Mouse (Mus musculus): ENCODE measurements around the gene Bach2. TPM values are rescaled to one million over a fixed set of nuclear protein-coding genes. Genes with fewer than 3 reads are reported as not detected.

Bach2 gene
- polyA plus RNA-seq, 1 experiment from 2014 or later, result 19.1 TPM

- H3K9ac ChIP-seq (ENCODE audit: low read depth, low read length), result no peak overlapping the region
- H3K4me3 ChIP-seq (ENCODE audit: low read length), result no peak overlapping the region
- WGBS, result 81% methylated on average over 11 of the region's 11 CpGs
- no peak overlapping the region for H3K27ac ChIP-seq (ENCODE audit: low read depth, low read length)
- H3K4me1 ChIP-seq (ENCODE audit: control insufficient read depth, insufficient read depth, low read depth, low read length), result peaks cover 15% of the 10 kb centered on the region
- H3K27me3 ChIP-seq (replicated peaks; ENCODE audit: control insufficient read depth, insufficient read depth, low read length), result no peaks in the 10 kb centered on the region
- no peak for ATAC-seq
- H3K36me3 ChIP-seq (ENCODE audit: control insufficient read depth, insufficient read depth, low read length), result no peaks in the 10 kb centered on the region
- H3K4me2 ChIP-seq (ENCODE audit: low read length), result no peak overlapping the region
- no peaks in the 10 kb centered on the region for H3K9me3 ChIP-seq (ENCODE audit: control insufficient read depth, low read length)
Observed at GRCm38 (mm10) chr4:32504236-32504635, 265.6 kb downstream of the Bach2 start.

GRCm38 (mm10) chr4:32506306-32506808 lies 267.8 kb downstream of the Bach2 start:
- no peak overlapping the region for H3K9ac ChIP-seq (ENCODE audit: low read depth, low read length)
- WGBS, result 92% methylated on average over 7 of the region's 7 CpGs
- no peak overlapping the region for H3K27ac ChIP-seq (ENCODE audit: low read depth, low read length)
- no peak overlapping the region for H3K4me2 ChIP-seq (ENCODE audit: low read length)
- H3K9me3 ChIP-seq (ENCODE audit: control insufficient read depth, low read length), result no peaks in the 10 kb centered on the region
- H3K36me3 ChIP-seq (ENCODE audit: control insufficient read depth, insufficient read depth, low read length), result no peaks in the 10 kb centered on the region
- H3K27me3 ChIP-seq (replicated peaks; ENCODE audit: control insufficient read depth, insufficient read depth, low read length), result no peaks in the 10 kb centered on the region
- peaks cover 22% of the 10 kb centered on the region for H3K4me1 ChIP-seq (ENCODE audit: control insufficient read depth, insufficient read depth, low read depth, low read length)
- ATAC-seq, result no peak
- H3K4me3 ChIP-seq (ENCODE audit: low read length), result no peak overlapping the region

GRCm38 (mm10) chr4:32507041-32507440 lies 268.4 kb downstream of the Bach2 start:
- Histone ChIP-seq H3K9me3 (ENCODE audit: control insufficient read depth, low read length) (no peaks in the 10 kb centered on the region), H3K36me3 (ENCODE audit: control insufficient read depth, insufficient read depth, low read length) (no peaks in the 10 kb centered on the region; the same call in 1 of the 2 replicates), H3K27ac (ENCODE audit: low read depth, low read length) (no peak overlapping the region), H3K9ac (ENCODE audit: low read depth, low read length) (no peak overlapping the region), H3K4me1 (ENCODE audit: control insufficient read depth, insufficient read depth, low read depth, low read length) (peaks cover 22% of the 10 kb centered on the region), H3K4me3 (ENCODE audit: low read length) (no peak overlapping the region), H3K4me2 (ENCODE audit: low read length) (no peak overlapping the region), H3K27me3 (replicated peaks; ENCODE audit: control insufficient read depth, insufficient read depth, low read length) (no peaks in the 10 kb centered on the region)
- ATAC-seq, result no peak
- WGBS, result 78% methylated on average over 6 of the region's 6 CpGs

GRCm38 (mm10) chr4:32508572-32508971 lies 270.0 kb downstream of the Bach2 start:
- Histone ChIP-seq H3K4me3 (ENCODE audit: low read length) (no peak overlapping the region), H3K9me3 (ENCODE audit: control insufficient read depth, low read length) (no peaks in the 10 kb centered on the region), H3K27ac (ENCODE audit: low read depth, low read length) (peak overlapping the region; percentile 72), H3K27me3 (replicated peaks; ENCODE audit: control insufficient read depth, insufficient read depth, low read length) (no peaks in the 10 kb centered on the region), H3K36me3 (ENCODE audit: control insufficient read depth, insufficient read depth, low read length) (no peaks in the 10 kb centered on the region; the same call in 1 of the 2 replicates), H3K4me1 (ENCODE audit: control insufficient read depth, insufficient read depth, low read depth, low read length) (peaks cover 22% of the 10 kb centered on the region), H3K9ac (ENCODE audit: low read depth, low read length) (0 out of 2 replicates have a peak overlapping the region, but pooled peaks have one; percentile 16), H3K4me2 (ENCODE audit: low read length) (no peak overlapping the region)
- peak; percentile 51; the same call in 1 of the 2 replicates for ATAC-seq
- WGBS, result 24% methylated on average over 2 of the region's 2 CpGs

- ATAC-seq, result 0 out of 2 replicates have a peak, but pooled peaks have one; percentile 44
- Histone ChIP-seq H3K36me3 (ENCODE audit: control insufficient read depth, insufficient read depth, low read length) (no peaks in the 10 kb centered on the region; the same call in 1 of the 2 replicates), H3K4me1 (ENCODE audit: control insufficient read depth, insufficient read depth, low read depth, low read length) (peaks cover 22% of the 10 kb centered on the region), H3K4me3 (ENCODE audit: low read length) (no peak overlapping the region), H3K27ac (ENCODE audit: low read depth, low read length) (peak overlapping the region; percentile 6), H3K9me3 (ENCODE audit: control insufficient read depth, low read length) (no peaks in the 10 kb centered on the region), H3K4me2 (ENCODE audit: low read length) (0 out of 2 replicates have a peak overlapping the region, but pooled peaks have one; percentile 9), H3K9ac (ENCODE audit: low read depth, low read length) (no peak overlapping the region), H3K27me3 (replicated peaks; ENCODE audit: control insufficient read depth, insufficient read depth, low read length) (no peaks in the 10 kb centered on the region)
- 20% methylated on average over 8 of the region's 8 CpGs for WGBS
Observed at GRCm38 (mm10) chr4:32508996-32509395, 270.4 kb downstream of the Bach2 start.

- no peak for ATAC-seq
Observed at GRCm38 (mm10) chr4:32509832-32510612, 271.4 kb downstream of the Bach2 start.

GRCm38 (mm10) chr4:32510940-32511339 lies 272.3 kb downstream of the Bach2 start:
- Histone ChIP-seq H3K4me1 (ENCODE audit: control insufficient read depth, insufficient read depth, low read depth, low read length) (peaks cover 22% of the 10 kb centered on the region), H3K4me2 (ENCODE audit: low read length) (no peak overlapping the region), H3K9ac (ENCODE audit: low read depth, low read length) (no peak overlapping the region), H3K4me3 (ENCODE audit: low read length) (no peak overlapping the region), H3K9me3 (ENCODE audit: control insufficient read depth, low read length) (no peaks in the 10 kb centered on the region), H3K27ac (ENCODE audit: low read depth, low read length) (no peak overlapping the region), H3K27me3 (replicated peaks; ENCODE audit: control insufficient read depth, insufficient read depth, low read length) (no peaks in the 10 kb centered on the region), H3K36me3 (ENCODE audit: control insufficient read depth, insufficient read depth, low read length) (no peaks in the 10 kb centered on the region; the same call in 1 of the 2 replicates)
- no peak for ATAC-seq
- WGBS, result 64% methylated on average over 7 of the region's 7 CpGs

More at GRCm38 (mm10) chr4:32509832-32510612, 271.4 kb downstream of the Bach2 start:
- Histone ChIP-seq H3K9me3 (ENCODE audit: control insufficient read depth, low read length) (no peaks in the 10 kb centered on the region), H3K4me3 (ENCODE audit: low read length) (no peak overlapping the region), H3K4me1 (ENCODE audit: control insufficient read depth, insufficient read depth, low read depth, low read length) (peaks cover 22% of the 10 kb centered on the region), H3K27me3 (replicated peaks; ENCODE audit: control insufficient read depth, insufficient read depth, low read length) (no peaks in the 10 kb centered on the region), H3K4me2 (ENCODE audit: low read length) (no peak overlapping the region), H3K36me3 (ENCODE audit: control insufficient read depth, insufficient read depth, low read length) (no peaks in the 10 kb centered on the region; the same call in 1 of the 2 replicates), H3K9ac (ENCODE audit: low read depth, low read length) (no peak overlapping the region), H3K27ac (ENCODE audit: low read depth, low read length) (no peak overlapping the region)
- WGBS, result 40% methylated on average over 9 of the region's 9 CpGs

GRCm38 (mm10) chr4:32516126-32516525 lies 277.5 kb downstream of the Bach2 start:
- H3K9me3 ChIP-seq (ENCODE audit: control insufficient read depth, low read length), result no peaks in the 10 kb centered on the region
- H3K36me3 ChIP-seq (ENCODE audit: control insufficient read depth, insufficient read depth, low read length), result no peaks in the 10 kb centered on the region; the same call in 1 of the 2 replicates
- H3K4me1 ChIP-seq (ENCODE audit: control insufficient read depth, insufficient read depth, low read depth, low read length), result peaks cover 3% of the 10 kb centered on the region; the same call in 1 of the 2 replicates
- WGBS, result 88% methylated on average over 8 of the region's 8 CpGs
- H3K9ac ChIP-seq (ENCODE audit: low read depth, low read length), result no peak overlapping the region
- no peak overlapping the region for H3K4me3 ChIP-seq (ENCODE audit: low read length)
- no peak overlapping the region for H3K27ac ChIP-seq (ENCODE audit: low read depth, low read length)
- no peak for ATAC-seq
- H3K27me3 ChIP-seq (replicated peaks; ENCODE audit: control insufficient read depth, insufficient read depth, low read length), result no peaks in the 10 kb centered on the region
- H3K4me2 ChIP-seq (ENCODE audit: low read length), result no peak overlapping the region

- H3K9me3 ChIP-seq (ENCODE audit: control insufficient read depth, low read length), result no peaks in the 10 kb centered on the region
- H3K4me2 ChIP-seq (ENCODE audit: low read length), result no peak overlapping the region
- no peaks in the 10 kb centered on the region for H3K36me3 ChIP-seq (ENCODE audit: control insufficient read depth, insufficient read depth, low read length)
- no peaks in the 10 kb centered on the region for H3K27me3 ChIP-seq (replicated peaks; ENCODE audit: control insufficient read depth, insufficient read depth, low read length)
- peaks cover 3% of the 10 kb centered on the region for H3K4me1 ChIP-seq (ENCODE audit: control insufficient read depth, insufficient read depth, low read depth, low read length)
- H3K27ac ChIP-seq (ENCODE audit: low read depth, low read length), result no peak overlapping the region
- WGBS, result 48% methylated on average over 6 of the region's 6 CpGs
- H3K4me3 ChIP-seq (ENCODE audit: low read length), result no peak overlapping the region
- ATAC-seq, result peak; percentile 35; the same call in 1 of the 2 replicates
- no peak overlapping the region for H3K9ac ChIP-seq (ENCODE audit: low read depth, low read length)
Observed at GRCm38 (mm10) chr4:32518842-32519578, 280.4 kb downstream of the Bach2 start.
